Mouse (Mus musculus) intestine, postnatal 0 days (tissue): ENCODE measurements around the gene Zbtb33. TPM values are rescaled to one million over a fixed set of nuclear protein-coding genes. Genes with fewer than 3 reads are reported as not detected.
"Not testable (repeated sequence)": the region's sequence is repeated elsewhere in the genome, so short reads cannot be mapped to it uniquely, and the experiment has no call there.

Experiments
- ATAC-seq: fragments of 200-750 bp; cut with Nextera tagmentation; 2 replicates; pipeline ENCODE4 v1.8.0; 2017; ENCODE audit warnings: mild to moderate bottlenecking, moderate TSS enrichment, moderate library complexity
- H3K27ac ChIP-seq: fragments of 300-500 bp; sonication (generic); 2 replicates; pipeline ENCODE4 v1.5.1; 2014; ENCODE audit warnings: mild to moderate bottlenecking, low read depth, low read length, moderate library complexity
- H3K27me3 ChIP-seq: fragments of 300-500 bp; sonication (generic); replicated peaks from 2 replicates; pipeline ENCODE4 v1.6.1; 2014; ENCODE audit warnings: low read length, mixed read lengths; ENCODE audit not compliant: control insufficient read depth, insufficient read depth
- H3K36me3 ChIP-seq: fragments of 300-500 bp; sonication (generic); 2 replicates; pipeline ENCODE4 v1.6.1; 2014; ENCODE audit warnings: mild to moderate bottlenecking, moderate library complexity; ENCODE audit not compliant: control insufficient read depth, insufficient read depth
- H3K4me1 ChIP-seq: fragments of 300-500 bp; sonication (generic); replicated peaks from 2 replicates; pipeline ENCODE4 v1.6.1; 2014; ENCODE audit warnings: antibody characterized with exemption, low read length, mixed read lengths; ENCODE audit not compliant: control insufficient read depth, insufficient read depth
- H3K4me2 ChIP-seq: fragments of 300-500 bp; sonication (generic); replicated peaks from 2 replicates; pipeline ENCODE4 v1.6.1; 2014; ENCODE audit warnings: low read depth, mild to moderate bottlenecking, moderate library complexity
- H3K4me3 ChIP-seq: fragments of 300-500 bp; sonication (generic); 2 replicates; pipeline ENCODE4 v1.5.1; 2014; ENCODE audit warnings: low read depth, low read length
- H3K9ac ChIP-seq: fragments of 300-500 bp; sonication (generic); 2 replicates; pipeline ENCODE4 v1.6.1; 2014; ENCODE audit warnings: mild to moderate bottlenecking, low read depth, low read length
- H3K9me3 ChIP-seq: fragments of 300-500 bp; sonication (generic); 2 replicates; pipeline ENCODE4 v1.6.1; 2016; ENCODE audit warnings: mixed run types; ENCODE audit not compliant: control insufficient read depth
- CTCF ChIP-seq: sonication (generic); IDR thresholded peaks from 2 replicates; pipeline ENCODE4 v1.5.1; 2016; ENCODE audit warnings: low read depth, mild to moderate bottlenecking, control low read depth, antibody characterized with exemption, moderate library complexity
- WGBS: fragments of 180-500 bp; shearing (Covaris S2); extraction: QIAGEN DNeasy Blood & Tissue Kit; methylation state at CpG from one replicate; pipeline ENCODE4 v1.1.7; 2014; 5-methylcytosine and 5-hydroxymethylcytosine counted together
- polyA plus RNA-seq: library from polyadenylated mRNA; unstranded; fragments of >200 nt; fragmentation: Nextera tagmentation; extraction: Ambion mirVana; gene quantifications from 2 replicates; pipeline ENCODE4 v1.2.1, GENCODE M21; 2015

The Zbtb33 gene
- 2.7 and 2.8 TPM in 2 replicates for polyA plus RNA-seq

DNA sequence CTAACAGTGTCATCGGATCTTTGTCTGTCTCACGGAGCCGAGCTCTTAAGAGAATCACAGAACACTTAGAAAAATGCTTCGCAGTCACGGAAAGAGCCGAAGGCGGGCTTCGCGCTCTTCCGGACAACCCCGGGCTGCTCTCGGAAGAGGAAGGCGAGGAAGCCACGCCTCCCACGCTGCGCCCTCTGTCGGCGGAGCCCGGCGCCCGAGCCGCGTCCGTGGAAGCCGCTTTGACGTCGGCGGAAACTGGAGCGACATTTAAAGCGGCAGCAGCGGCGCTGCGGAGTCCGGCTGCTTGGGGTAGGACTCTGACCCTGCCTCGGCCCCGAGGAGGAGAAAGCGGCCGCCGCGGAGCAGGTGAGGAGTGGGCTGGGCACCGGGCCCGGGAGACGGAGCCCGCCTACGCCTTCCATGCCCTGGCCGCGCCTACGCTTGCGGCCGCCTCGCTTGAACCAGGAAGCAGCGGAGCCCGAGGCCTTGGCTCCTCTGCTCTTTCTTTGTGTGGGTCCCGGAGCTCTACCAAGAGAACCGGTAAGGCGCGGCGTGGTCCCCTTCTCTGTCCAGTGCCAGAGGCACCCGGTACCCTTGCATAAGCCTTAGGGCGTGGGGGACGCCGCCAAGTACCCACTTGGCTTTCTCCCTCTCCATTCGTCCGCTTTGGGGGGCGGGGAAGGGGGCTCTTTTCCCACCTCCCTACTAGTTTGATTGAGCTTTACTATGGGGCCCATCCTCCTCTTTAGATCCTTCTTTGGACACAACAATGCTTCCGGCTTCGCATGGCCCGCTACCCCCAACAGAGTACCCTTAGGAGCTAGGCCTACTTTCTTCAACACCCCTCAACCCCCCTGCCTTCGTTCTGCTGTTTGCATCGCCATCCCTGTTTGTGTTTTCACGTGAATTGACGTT is at the start of gene Zbtb33:
Zbtb33 (plus strand) TSS at position 242 of the 906 bp plus-strand sequence.
- Histone ChIP-seq H3K4me3 (peak within 1 kb of the TSS; percentile 63), H3K4me2 (peak within 1 kb of the TSS; percentile 61), H3K4me1 (no peaks in the 10 kb centered on the region), H3K36me3 (no peaks in the 10 kb centered on the region), H3K27ac (peak within 1 kb of the TSS; percentile 89), H3K9me3 (no peaks in the 10 kb centered on the region), H3K9ac (peak within 1 kb of the TSS; percentile 79), H3K27me3 (no peaks in the 10 kb centered on the region)
- ATAC-seq = peak; percentile 97
- WGBS = 19% methylated on average over 66 of the region's 72 CpGs
- peak; percentile 90 for TF ChIP-seq CTCF

DNA sequence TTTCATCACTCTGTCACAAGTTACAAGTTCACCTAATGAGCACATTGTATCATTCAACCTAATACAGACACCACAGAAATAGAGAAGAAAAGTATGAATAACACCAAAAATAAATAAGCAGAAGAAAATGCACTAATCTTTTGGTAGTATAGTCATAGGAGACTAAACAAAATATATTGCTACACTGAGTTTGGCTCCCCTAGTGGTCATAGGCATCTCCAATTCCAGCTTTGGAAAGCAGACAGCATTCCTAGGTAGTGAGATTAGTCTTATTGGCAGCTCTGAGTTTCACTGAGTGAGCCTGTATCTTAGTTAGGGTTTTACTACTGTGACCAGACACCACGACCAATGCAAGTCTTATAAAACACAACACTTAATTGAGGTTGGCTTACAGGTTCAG is 30.5 kb upstream of the Zbtb33 start:
- Histone ChIP-seq H3K9ac (no peak overlapping the region), H3K4me2 (no peak overlapping the region), H3K27me3 (no peaks in the 10 kb centered on the region), H3K36me3 (no peaks in the 10 kb centered on the region), H3K4me3 (no peak overlapping the region), H3K4me1 (no peaks in the 10 kb centered on the region), H3K27ac (no peak overlapping the region), H3K9me3 (no peaks in the 10 kb centered on the region)
- ATAC-seq = no peak
- WGBS = 59% methylated on average over 1 of the region's 1 CpGs
- peak; percentile 42 for TF ChIP-seq CTCF

DNA sequence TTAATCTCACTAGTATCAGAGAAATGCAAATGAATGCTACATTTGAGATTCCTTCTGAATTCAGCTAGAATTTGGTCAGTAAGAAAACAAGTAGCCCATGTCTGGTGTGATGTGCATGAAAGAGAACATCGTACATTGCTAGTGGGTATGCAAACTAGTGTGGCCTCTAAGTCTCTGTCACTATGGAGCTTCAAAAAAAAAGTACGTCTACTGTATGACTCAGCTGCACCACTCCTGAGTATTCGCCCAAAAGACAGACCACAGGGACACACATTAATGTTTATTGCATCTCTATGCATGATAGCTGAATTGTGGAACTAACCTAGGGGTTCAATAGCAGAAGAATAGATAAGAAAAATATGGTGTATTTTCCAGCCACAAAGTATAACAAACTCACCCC is 24.3 kb upstream of the Zbtb33 start:
- no peak overlapping the region for H3K4me3 ChIP-seq
- ATAC-seq = no peak
- 80% methylated on average over 3 of the region's 3 CpGs for WGBS
- no peak overlapping the region for H3K27ac ChIP-seq
- no peak overlapping the region for H3K9ac ChIP-seq
- H3K9me3 ChIP-seq = no peaks in the 10 kb centered on the region
- H3K4me2 ChIP-seq = no peak overlapping the region
- H3K36me3 ChIP-seq = no peaks in the 10 kb centered on the region
- no peak for TF ChIP-seq CTCF
- H3K4me1 ChIP-seq = no peaks in the 10 kb centered on the region
- H3K27me3 ChIP-seq = no peaks in the 10 kb centered on the region

- Histone ChIP-seq H3K27me3 (no peaks in the 10 kb centered on the region), H3K9ac (no peak overlapping the region), H3K4me3 (no peak overlapping the region), H3K9me3 (no peaks in the 10 kb centered on the region), H3K4me2 (no peak overlapping the region), H3K27ac (no peak overlapping the region), H3K4me1 (no peaks in the 10 kb centered on the region), H3K36me3 (no peaks in the 10 kb centered on the region)
- 80% methylated on average over 9 of the region's 9 CpGs for WGBS
- ATAC-seq = no peak
- TF ChIP-seq CTCF = no peak
Observed at GRCm38 (mm10) chrX:38166064-38166463, 23.5 kb upstream of the Zbtb33 start.

GRCm38 (mm10) chrX:38166592-38166991 is 23.0 kb upstream of the Zbtb33 start:
- Histone ChIP-seq H3K9me3 (no peaks in the 10 kb centered on the region), H3K4me3 (no peak overlapping the region), H3K27me3 (no peaks in the 10 kb centered on the region), H3K4me1 (no peaks in the 10 kb centered on the region), H3K4me2 (no peak overlapping the region), H3K36me3 (no peaks in the 10 kb centered on the region), H3K27ac (no peak overlapping the region), H3K9ac (no peak overlapping the region)
- ATAC-seq = no peak
- 82% methylated on average over 4 of the region's 4 CpGs for WGBS
- TF ChIP-seq CTCF = no peak

GRCm38 (mm10) chrX:38179891-38180310 is 9.7 kb upstream of the Zbtb33 start:
- not testable (repeated sequence) for H3K4me1 ChIP-seq, H3K9me3 ChIP-seq, H3K27ac ChIP-seq, H3K36me3 ChIP-seq, H3K9ac ChIP-seq, ATAC-seq, H3K27me3 ChIP-seq
- peak; percentile 67 for TF ChIP-seq CTCF
- 37% methylated on average over 19 of the region's 19 CpGs for WGBS
- H3K4me2 ChIP-seq = peak overlapping the region; percentile 51
- H3K4me3 ChIP-seq = peak overlapping the region; percentile 25; the same call in 1 of the 2 replicates
